Mouse (Mus musculus) small intestine, adult 2 months (tissue): Measurements from ENCODE around the gene Srms.

Experiments used
- CTCF ChIP-seq: fragments of 200-500 bp; IDR thresholded peaks from 2 replicates; pipeline ENCODE4 v1.5.1; 2012; ENCODE audit warnings: low read depth, mild to moderate bottlenecking, control low read depth, inconsistent platforms, low read length, moderate library complexity, mixed read lengths; ENCODE audit not compliant: insufficient replicate concordance, insufficient read length; ENCODE audit errors: extremely low read depth
- POLR2A ChIP-seq: fragments of 200-500 bp; IDR thresholded peaks from 2 replicates; pipeline ENCODE4 v1.6.1; 2012; ENCODE audit warnings: low read depth, mild to moderate bottlenecking, control low read depth, inconsistent platforms, low read length, moderate library complexity

DNA sequence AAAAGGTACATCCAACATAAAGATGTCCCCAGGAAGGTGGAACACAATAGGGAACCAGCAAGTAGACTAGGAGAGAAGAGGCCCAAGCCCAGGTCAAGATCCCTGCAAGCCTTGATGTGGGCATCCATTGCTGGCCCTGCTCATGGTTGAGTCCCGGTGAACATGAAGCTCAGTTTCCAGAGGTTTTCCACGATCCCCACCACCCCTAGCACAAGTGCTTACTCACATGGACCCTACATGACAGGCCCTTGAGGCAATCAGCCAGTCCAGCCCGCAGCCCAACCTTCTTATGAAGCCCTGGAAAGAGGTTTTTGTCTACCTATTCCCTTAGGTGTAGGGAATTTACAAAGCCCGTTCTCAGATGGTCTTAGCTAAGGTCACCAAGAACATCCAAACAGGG lies 55.8 kb downstream of the Srms start:
- TF ChIP-seq CTCF: no peak
- TF ChIP-seq POLR2A: no peak
